Mouse (Mus musculus) spleen, adult 18-20 months (tissue): Measurements from ENCODE around the gene Pik3cd.
"Not testable (repeated sequence)": the region's sequence is repeated elsewhere in the genome, so short reads cannot be mapped to it uniquely, and the experiment has no call there.

Source experiments
- DNase-seq, 2 experiments: peaks; one replicate each; pipeline ENCODE4 v3.0.0; 2022; ENCODE audit warnings: mixed read lengths in 2 of 2

The Pik3cd gene

DNA sequence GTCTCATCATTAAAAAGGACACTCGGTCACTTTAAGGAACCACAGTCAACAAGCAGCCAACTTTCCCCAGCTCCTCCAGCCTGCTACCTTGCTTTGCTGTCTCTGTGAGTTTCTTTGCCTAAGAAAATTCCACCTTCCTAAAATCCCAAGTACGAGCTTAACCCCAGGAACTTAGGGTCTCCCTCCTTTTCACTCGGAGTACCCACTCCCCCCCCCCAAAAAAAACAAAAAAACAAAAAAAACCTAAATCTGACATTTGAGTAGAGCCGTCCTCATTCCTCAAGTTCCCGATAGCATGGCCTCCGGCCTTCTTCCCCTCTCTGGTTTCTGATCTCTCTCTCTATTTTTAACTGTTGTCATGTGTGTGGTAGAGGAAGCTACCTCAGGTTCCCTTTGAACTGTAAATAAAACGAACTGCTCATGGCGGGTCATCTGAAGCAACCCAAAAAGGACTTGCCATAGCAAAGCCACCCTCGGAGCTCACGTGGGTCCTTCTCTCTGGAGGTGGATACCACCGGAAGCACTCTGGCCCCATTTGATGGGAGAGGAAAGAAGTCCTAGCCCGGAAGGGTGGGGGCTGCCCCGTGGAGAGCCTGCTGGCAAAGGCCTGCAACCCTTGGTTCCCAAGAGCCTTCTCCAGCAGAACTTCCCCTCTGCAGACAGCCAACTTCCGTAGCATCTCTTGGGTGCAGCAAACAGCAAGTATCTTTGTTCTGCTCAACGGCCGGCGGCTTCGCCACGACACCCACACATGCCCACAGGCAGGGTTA, at the start of gene Pik3cd:
Gene Pik3cd, minus strand, starts transcription at position 362 of the 770 bp plus-strand sequence.
- peak; percentile 60 to 66 for DNase-seq

DNA sequence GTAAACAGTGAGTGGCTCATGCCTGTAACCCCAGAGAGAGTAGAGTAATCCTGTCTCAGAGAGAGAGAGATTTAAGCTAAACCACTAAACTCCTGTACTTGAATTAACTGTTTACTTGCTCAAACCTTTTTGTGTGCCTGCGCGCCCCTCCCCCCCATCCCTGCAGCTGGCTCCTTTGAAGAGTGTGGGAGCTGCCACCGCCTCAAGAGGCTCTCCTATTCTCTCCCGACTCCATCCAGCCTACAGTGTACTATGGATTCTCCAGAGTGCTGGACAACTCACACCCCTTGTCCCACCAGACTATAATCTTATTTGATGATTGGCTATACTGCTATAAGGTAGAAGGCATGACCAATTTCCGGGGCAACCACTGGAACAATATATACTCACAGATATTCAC, 48.3 kb upstream of the Pik3cd start:
- no peak for DNase-seq

DNA sequence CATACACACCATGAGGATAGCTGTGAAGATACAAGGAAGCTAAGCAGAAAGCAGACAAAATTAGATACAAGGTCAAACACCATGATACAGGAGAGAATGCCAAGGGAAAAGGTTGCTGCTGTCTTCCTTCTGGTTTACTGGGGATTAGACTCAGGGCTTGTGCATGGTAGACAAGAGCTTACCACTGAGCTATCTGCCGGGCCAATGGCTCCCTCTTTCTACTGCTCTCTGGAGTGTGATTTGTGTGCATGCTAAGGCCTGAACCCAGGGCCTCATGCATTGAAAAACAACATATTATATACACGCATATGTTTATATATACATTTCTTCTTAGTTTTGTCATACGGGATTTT, 47.3 kb upstream of the Pik3cd start:
- DNase-seq = not testable (repeated sequence)

DNA sequence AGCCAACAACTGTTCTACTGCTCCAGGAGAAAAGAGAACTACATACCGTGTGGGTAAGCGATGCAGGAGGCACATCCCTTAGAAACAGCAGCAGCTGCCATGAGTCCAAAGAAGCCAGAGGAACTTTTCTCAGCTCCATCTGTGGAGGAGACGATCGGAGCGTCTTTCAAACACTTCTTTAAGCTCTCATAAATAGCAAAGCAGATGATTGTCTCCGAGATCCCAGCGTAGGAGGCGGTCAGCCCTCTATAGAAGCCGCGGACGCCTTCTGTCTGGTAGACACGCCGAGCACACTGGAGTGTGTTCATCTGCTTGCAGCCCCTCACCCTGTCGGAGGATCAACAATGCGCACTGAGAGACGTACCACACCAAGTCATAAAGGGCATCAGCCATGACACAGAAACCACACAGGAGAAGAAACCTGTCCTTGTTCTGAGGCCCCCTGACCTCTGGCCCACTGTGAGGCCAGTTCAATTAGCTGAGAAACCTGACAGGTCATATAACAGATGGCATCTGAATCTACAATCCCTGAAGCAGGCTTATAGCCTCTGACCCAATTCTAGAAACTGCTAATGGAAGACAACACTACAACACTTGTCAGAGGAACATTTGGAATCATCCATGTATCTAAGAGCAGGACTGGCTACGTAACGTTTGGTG, 46.8 kb upstream of the Pik3cd start:
- no peak for DNase-seq

DNA sequence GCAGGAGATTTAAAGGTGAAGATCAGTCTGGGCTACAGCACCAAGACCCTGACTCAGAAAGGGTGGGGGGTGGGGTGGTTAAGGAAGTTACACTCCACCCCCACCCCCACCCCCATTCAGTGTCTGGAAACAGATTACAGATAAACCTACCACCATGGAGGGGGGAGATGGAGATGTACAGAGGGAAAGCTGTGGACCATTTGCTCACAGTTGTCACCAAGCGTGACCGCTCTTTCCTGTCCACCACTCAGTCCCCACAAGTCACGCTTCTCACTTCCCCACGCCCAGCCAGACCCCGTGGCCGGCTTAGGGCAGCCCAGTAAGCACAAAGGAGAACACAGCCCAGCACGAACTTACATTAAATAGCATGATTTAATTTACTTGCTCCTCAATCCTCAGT, 41.7 kb upstream of the Pik3cd start:
- DNase-seq = no peak

DNA sequence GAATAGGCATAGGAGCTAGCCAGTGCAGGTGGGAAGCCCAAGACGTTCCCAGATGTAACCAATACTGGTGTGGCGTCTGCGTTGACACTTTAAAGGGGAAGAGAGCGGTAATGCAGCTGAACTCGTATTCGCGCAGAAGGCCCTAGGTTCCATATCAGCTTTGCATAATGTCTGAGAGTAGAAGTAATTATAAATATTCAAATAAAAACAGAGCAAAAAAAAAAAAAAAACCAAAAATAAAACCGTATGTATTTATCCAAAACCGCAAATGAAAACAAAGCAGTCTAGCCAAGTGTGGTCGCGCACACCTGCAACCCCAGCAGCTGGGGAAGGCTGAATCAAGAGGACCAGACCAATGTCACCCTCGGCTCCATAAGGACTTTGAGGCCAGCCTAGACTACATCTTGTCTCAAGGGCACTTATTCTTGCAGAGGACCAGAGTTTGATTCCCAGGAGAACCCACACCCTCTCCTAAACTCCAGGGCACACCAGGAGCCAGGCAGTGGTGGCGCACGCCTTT, 39.7 kb upstream of the Pik3cd start:
- DNase-seq = no peak

DNA sequence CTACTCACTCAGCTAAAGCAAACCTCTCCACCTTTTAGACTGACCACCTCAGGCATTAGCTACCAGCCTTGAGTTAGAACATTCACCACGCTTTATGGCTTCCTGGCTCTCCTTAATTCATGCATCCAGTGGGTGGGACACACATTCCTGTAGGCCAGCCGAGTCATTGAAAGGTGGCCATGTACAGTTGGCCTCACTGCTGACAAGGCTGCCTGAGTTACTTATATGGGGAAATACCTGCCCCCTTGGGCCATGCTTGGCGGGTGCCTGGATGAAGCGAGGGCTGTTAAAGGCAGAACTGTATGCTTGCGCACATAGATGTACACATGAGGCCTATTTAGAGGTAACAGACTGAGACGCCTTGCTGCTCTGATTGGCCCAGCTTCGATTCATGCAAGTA, 37.9 kb upstream of the Pik3cd start:
- DNase-seq = no peak

DNA sequence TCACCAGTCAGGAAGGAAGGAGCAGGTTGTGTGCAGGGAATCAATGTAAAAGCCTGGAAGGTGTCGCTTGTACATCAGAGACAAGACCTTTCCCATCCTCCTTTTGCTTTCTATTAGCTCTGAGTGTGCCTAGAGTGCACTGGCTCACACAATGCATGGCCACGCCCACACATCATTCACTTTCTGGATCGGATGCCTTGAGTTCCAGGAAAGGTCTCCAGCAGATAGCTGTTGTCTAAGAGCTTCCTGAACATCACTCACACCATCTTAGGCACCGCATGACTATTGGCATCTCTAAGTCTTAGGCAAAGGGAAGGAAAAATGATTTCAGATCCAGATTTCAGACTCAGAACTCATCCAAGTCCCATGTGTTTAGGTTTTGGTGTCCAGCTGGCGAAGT, 37.1 kb upstream of the Pik3cd start:
- DNase-seq = no peak

DNA sequence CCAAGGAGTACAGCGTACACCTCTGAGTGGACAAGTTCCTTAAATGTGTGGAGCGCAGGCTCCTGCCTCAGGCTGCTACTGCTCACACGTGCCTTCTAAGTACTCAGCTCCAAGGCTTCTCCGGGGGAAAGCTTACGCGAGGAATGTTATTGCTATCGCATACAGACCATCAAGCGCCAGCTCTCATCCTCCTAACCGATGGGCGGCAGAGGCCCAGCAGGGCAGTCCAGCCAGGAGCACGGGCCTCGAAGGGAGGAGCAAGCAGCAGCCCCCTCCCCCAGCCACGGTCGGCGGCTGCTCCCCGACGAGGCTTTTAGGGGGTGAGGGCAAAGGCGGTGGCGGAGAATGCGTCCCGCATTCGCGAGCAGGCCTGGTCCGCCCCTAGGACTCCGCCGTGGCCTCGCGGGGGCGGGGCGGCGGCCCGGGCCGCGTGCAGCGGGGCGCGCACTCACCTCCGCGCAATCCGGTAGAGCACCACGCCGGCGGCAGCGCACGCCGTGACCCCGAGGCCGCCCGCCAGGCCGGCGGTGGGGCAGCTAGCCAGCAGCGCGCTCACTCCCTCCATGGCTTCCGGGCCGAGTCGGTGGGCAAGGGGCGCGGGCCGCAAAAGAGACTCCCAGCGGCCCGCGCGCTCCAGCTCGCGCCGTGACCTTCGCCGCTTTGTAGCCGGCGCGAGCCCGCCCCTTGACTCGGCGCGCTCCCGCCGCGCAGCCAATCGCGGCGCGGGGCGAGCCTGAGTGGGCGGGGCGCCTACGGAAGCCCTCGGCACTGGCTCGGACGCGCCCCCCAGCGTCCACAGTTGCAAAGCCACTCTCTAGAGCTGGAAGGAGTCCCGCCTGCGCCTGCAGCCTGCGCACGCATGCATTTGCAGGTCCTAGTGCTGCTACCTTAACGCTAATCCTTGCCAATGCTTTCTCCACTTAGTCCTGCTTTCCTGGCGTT, 35.3 kb upstream of the Pik3cd start, which contains the start of gene Tmem201:
Gene Tmem201, minus strand, starts transcription at position 662 of the 942 bp plus-strand sequence.
- peak; percentile 88 to 98 for DNase-seq

DNA sequence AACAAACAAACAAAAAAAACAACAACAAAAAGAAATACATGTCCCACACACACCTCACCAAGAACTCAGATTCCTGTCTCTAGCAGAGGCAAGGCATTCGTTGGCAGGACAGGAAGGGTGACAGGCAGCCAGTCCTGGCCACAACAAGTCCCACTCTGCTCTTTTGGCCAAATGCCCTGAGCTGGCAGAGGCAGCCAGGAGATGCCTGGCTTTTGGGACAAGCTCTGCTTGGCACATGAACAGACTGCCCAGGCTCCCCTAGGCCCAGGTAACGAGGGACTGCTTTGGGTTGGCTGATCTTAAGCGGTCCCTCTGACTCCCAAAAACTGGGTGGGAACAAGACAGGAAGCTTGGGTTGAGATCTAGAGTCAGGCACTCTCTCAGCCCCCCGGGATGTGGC, 34.2 kb upstream of the Pik3cd start:
- no peak for DNase-seq

DNA sequence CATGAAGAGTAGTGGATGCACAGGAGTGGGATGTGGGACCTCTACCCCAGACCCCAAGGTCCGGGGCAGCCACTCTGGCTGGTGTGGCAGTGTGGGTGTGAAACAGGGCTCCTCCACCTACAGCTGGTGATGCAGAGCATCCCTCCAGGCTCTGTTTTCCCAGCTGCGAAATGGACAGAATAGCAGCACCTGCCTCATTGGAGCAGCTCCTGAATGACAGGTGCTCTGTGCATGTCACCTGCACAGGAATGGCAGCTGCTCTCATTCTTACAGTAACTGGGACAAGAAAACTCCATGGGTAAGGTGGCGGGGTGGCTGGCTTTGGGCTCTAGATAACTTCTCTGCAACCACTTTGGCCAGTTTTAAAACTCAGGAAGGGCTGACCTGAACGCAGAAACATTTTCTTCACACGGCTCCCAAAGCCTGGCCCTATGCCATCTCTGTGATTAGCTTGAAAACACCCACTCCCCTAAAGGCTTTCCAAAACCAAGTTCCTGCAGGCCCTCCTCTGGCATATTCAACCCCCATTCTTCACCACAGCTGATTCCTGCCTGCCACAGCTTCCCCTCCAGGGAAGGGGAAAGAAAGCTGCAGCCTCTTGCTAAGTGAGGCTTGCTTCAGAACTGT, 33.4 kb upstream of the Pik3cd start:
- DNase-seq = no peak

DNA sequence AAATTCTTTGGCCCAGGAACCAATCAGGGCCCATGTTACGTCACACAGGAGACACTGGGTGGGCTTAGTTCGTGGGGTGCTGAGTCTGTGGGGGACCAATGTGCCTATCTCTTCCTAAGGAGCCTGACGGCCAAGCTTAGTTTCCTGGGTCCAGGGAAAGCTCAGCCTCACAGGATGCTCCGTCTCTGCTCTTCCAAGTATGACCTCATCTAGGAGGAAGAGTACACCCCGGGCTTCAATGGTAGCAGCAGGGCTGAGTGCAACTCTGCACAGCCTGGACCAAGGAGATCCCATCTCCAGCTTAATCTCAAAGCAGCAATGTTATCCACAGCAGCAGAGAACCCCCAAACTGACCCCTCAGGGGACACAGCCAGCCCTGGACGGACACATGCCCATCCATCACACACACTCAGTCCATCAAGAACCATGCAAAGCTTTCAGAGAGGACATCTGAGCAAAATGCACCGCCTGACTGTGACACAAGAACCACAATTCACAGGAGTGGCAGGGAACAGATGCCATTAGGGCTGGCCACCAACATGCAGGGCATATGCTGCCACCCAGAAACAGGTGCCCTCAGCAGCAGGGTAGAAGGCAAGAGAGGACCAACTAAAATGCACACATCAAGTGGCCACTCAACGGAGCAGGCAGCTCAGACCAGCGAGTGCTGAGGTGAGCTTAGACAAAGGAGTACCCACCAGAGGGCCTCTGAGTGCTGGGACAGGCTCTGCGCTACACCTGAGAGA, 32.5 kb upstream of the Pik3cd start:
- DNase-seq = no peak

DNA sequence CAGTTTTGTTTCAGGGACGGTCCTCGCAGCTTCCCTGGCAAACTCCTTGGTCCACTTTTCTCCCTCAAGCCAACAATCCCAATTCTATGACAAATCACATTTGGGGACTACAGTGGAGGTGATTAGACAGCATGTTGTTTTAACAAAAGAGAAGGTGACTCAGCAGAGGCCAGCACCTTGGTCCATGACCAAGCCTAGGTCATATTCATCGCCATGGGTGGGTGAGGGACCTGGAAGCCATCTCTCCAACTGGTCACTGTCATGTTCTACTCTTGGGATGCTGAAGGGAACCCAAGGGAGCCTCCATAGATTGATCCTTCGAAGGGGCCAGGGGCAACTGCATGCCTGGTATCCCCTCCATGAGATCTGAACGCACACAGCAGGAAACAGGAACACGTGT, 31.9 kb upstream of the Pik3cd start:
- no peak for DNase-seq

DNA sequence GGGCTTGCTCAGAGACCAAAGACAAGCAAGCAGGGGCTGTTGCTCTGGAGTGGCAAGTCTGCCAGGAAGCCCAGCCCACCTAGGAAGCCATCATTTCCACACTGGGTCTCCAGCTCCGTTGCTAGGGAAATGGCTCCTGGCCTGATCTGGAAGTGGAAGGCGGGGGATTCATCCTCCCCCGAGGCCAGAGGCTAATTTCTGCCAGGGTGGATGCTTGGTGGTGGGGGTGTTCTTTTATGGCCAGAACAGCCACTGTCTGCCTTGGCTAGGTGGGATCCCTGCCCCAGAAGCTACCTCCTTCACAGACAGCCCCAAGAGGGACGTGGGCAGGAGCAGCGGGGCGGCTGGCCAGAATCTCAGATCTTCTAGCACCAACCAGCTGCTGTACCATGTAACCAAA, 31.4 kb upstream of the Pik3cd start:
- no peak for DNase-seq

DNA sequence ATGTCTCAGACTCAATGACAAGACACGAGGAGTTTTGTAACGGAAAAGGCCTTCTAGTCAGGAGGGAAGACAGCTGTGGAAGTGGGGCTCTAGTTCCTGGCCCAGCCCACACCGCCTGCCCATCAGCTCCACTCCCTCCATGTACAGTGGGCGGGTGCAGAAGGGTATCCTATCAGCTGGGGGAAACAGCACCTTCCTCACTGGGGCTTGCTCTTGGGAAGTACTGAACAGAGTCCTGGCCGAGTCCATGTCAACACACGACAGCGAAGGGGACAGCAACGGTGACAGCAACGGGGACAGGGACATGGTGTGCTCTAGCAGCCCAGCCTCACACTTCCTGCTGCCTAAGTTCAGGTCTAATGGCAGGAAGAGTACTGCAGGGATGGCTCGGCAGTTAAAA, 30.4 kb upstream of the Pik3cd start:
- no peak for DNase-seq

DNA sequence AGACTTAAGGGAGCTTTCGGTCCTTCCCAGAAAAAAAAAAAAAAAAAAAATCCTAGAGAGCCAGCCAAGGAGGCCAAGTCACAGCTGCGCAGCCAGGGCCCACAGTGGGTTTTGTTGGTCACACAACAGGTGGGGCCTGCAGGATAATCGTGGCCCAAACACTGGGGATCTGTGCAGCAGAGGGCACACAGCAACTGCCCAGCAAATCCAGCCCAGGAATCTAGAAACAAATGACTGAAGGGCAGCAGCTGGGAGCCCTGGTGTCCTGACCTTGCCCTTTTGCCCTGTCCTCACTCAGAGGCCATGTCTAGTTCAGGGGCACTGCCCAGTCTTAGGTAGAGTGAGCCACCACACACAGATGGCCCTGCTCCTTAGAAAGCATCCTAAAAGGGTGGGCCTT, 29.9 kb upstream of the Pik3cd start:
- DNase-seq = no peak

DNA sequence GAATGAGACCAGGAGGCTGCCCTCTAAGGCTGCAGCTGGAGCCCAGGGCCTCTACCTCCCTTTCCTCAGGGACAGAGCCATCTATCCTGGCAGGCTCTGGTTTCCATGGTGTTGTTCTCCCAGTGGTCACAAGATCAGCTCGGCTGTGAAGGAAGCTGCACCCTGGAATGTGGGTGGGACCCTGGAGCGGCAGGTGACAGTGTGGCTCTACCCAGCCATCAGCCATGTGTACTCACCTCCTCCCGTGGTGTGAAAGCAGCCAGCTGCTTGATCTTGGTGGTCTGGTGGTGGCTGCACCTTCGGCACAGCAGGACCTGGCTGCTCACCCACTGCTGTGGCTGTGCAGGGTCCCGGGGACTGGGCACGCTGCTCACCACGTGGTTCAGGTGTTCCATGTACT, 28.5 kb upstream of the Pik3cd start:
- DNase-seq = no peak

DNA sequence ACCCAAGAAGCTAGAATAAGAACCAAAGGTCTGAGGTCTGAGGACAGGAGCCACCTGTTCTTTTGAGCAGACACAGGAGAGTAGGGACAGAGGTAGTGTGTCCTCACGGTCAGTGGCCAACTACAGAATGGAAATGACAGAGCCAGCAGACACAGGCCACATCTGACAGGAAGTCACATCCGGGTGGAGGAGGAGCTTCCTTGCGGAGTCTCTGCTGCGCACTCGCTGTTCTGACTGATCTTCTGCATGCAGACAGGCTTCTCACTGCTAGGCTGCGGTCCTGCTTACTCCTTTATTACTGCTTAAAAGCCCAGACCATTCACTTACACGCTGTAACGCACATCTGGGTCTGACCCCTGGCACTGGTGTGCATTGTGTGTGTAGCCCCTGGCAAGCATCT, 26.4 kb upstream of the Pik3cd start:
- DNase-seq = no peak

DNA sequence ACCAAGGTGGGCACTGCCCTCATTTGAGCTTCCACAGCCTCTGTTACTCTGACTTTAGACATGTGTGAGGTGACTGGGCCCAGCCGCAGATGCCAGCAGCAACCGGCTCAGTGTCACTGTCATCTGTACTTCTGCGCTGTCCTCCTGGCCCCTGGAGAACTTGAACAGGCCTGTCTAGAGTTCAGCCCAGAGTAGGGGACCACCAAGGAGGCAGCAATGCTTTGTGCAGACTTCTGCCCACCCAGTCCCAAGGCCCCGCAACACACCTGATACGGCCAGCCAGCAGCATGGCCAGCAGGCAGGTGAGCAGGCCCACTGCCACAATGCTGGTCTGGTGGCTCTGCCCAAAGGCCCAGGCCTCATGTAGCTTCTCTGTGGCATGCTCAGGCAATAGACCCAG, 25.3 kb upstream of the Pik3cd start:
- no peak for DNase-seq

DNA sequence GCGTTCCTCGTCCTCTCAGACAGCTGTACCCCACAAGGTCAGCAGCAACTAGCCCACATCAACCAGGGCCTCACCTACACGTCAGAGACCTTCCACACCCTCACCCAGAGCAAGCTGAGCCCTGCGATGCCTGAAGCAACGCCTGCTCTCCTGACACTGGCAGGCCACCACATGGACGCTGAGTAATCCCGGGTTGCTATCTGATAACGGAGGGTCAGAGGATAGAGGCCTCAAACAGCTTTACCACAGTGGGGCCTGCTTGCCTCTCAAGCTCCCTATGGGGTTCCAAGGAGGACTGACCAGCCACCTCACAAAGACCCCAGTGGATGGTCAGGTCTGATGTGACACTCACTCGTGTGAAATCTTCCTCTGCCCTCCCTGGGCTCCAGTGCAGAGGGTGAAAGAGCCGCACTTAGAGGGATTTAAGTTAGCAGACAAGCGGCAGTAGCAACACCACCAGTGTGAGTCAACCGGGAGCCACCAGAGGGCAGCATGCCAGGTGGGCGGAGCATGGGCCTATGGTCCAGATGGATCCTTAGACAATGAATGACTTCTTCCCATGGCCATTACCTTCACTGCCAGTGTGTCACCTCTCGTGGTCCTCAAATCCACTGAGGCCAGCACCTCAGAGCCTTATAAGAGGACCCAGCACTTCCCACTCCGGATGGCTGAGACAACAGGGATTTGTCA, 23.4 kb upstream of the Pik3cd start:
- peak; percentile 40 to 71 for DNase-seq

DNA sequence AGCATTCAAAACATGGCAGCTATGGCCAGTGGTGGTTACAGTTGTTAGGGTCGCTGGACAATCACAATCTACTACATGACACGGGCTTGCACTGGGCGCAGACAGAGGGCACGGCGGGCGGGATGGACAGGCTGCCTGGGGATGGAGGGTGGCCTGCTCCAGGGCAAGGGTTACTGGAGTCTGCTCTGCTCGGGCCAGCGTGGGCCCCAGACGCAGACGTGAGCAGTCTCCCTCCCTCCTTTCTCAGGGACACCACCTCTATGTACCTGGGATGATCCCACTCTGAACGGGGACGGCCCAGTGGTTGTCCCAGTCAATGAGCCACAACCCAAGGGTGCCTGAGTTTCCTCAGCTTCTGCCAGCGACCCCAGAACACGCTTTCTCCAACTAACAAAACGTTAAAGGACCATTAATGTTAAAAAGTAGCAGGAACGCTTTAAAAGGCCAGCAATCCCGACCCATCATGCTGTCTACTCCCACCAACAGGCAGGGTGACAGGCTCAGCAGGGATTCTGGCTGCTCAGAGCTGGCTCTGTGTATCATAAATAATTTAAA, 22.6 kb upstream of the Pik3cd start:
- no peak for DNase-seq
